Mouse (Mus musculus): ENCODE measurements around the gene Ube2g1.

DNA sequence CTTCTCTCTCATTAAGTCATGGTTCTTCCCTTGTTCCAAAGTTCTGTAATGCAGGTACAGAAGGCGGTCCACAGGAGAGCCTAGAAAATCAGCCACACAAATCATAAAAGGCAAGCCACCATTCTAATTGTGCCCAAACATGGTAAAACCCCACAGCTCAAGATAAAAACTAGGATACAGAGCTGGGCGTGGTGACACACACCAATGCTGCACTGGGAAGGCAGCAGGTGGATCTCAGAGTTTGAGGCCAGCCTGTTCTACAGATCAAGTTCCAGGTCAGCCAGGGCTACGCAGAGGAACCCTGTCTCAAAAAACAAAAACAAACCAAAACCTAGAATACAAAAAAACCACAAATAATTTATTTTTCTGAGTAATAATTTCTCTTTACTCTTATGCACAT, 20.5 kb upstream of the Ube2g1 start:
- TF ChIP-seq CTCF (IDR thresholded peaks at IDR 0.05; ENCODE audit: low read depth, low read length) (no peak), POLR2A (IDR thresholded peaks at IDR 0.05; ENCODE audit: insufficient read depth, low read length) (no peak), EP300 (IDR thresholded peaks at IDR 0.05; ENCODE audit: insufficient read depth, low read depth, low read length) (no peak)

Data from ES-Bruce4 (cell line).